Mouse (Mus musculus) C2C12 (cell line): ENCODE measurements around the gene Usp25. TPM values are rescaled to one million over a fixed set of nuclear protein-coding genes. Genes with fewer than 3 reads are reported as not detected.

Source experiments
- H3K27me3 ChIP-seq: one replicate; pipeline ENCODE4 v1.6.1; 2011; ENCODE audit not compliant: control insufficient read depth, insufficient read depth, insufficient read length
- H3K36me3 ChIP-seq: one replicate; pipeline ENCODE4 v1.6.1; 2011; ENCODE audit not compliant: control insufficient read depth, insufficient read depth
- H3K4me3 ChIP-seq: one replicate; pipeline ENCODE4 v1.5.1; 2011; ENCODE audit warnings: mild to moderate bottlenecking, control low read depth; ENCODE audit not compliant: poor library complexity, insufficient read depth, severe bottlenecking
- H3K79me2 ChIP-seq: one replicate; pipeline ENCODE4 v1.6.1; 2011; ENCODE audit not compliant: control insufficient read depth, insufficient read depth
- H3K79me3 ChIP-seq: one replicate; pipeline ENCODE4 v1.6.1; 2011; ENCODE audit warnings: low read depth, control low read depth
- H3ac ChIP-seq: one replicate; pipeline ENCODE3; 2011; ENCODE audit warnings: low read depth; ENCODE audit not compliant: control insufficient read depth, insufficient read length
- CEBPB ChIP-seq: IDR thresholded peaks from one replicate; pipeline ENCODE4 v1.6.1; 2011; ENCODE audit warnings: low read depth, mild to moderate bottlenecking, control low read depth, moderate library complexity
- CTCF ChIP-seq: IDR thresholded peaks from one replicate; pipeline ENCODE4 v1.5.1; 2011; ENCODE audit not compliant: control insufficient read depth, insufficient read depth, insufficient read length
- FOSL1 ChIP-seq: IDR thresholded peaks from one replicate; pipeline ENCODE4 v1.8.0; 2011; ENCODE audit warnings: mild to moderate bottlenecking, low read length; ENCODE audit not compliant: poor library complexity, insufficient read depth, severe bottlenecking
- MAX ChIP-seq: IDR thresholded peaks from one replicate; pipeline ENCODE4 v1.6.1; 2011; ENCODE audit warnings: mild to moderate bottlenecking, control low read depth
- MYOD1 ChIP-seq: IDR thresholded peaks from one replicate; pipeline ENCODE4 v1.6.1; 2011; ENCODE audit warnings: low read depth; ENCODE audit not compliant: control insufficient read depth, insufficient read length
- MYOG ChIP-seq: IDR thresholded peaks from one replicate; pipeline ENCODE4 v1.6.1; 2011; ENCODE audit not compliant: control insufficient read depth, insufficient read length; ENCODE audit errors: extremely low read depth
- USF1 ChIP-seq: IDR thresholded peaks from one replicate; pipeline ENCODE4 v1.6.1; 2011; ENCODE audit warnings: low read depth, mild to moderate bottlenecking, control low read depth, moderate library complexity
- polyA plus RNA-seq: library from polyadenylated mRNA; unstranded; fragments of >200 nt; fragmentation: generic; extraction: Trizol; gene quantifications from one replicate; pipeline ENCODE4 v1.2.1, GENCODE M21; 2012; ENCODE audit warnings: missing spikeins

Gene Usp25
- polyA plus RNA-seq, 1 experiment: 5.7 TPM

- H3K4me3 ChIP-seq: no peak overlapping the region
- TF ChIP-seq FOSL1 (no peak), MYOD1 (no peak), CEBPB (no peak), MYOG (no peak), MAX (no peak), CTCF (no peak), USF1 (no peak)
- H3ac ChIP-seq: no peak overlapping the region
- H3K79me3 ChIP-seq: peaks cover 21% of the 10 kb centered on the region
- peaks cover 60% of the 10 kb centered on the region for H3K79me2 ChIP-seq
- H3K27me3 ChIP-seq: no peaks in the 10 kb centered on the region
- no peaks in the 10 kb centered on the region for H3K36me3 ChIP-seq
Observed at GRCm38 (mm10) chr16:77028687-77029417, 15.3 kb downstream of the Usp25 start.

GRCm38 (mm10) chr16:77030435-77030834 is 16.9 kb downstream of the Usp25 start:
- Histone ChIP-seq H3K79me3 (peaks cover 12% of the 10 kb centered on the region), H3ac (no peak overlapping the region), H3K36me3 (peaks cover 3% of the 10 kb centered on the region), H3K4me3 (no peak overlapping the region), H3K79me2 (peaks cover 50% of the 10 kb centered on the region), H3K27me3 (no peaks in the 10 kb centered on the region)
- no peak for TF ChIP-seq FOSL1
- no peak for TF ChIP-seq MYOD1
- TF ChIP-seq CEBPB: no peak
- TF ChIP-seq USF1: no peak
- TF ChIP-seq CTCF: no peak
- no peak for TF ChIP-seq MAX
- no peak for TF ChIP-seq MYOG

GRCm38 (mm10) chr16:77034329-77034728 is 20.8 kb downstream of the Usp25 start:
- no peak overlapping the region for H3ac ChIP-seq
- H3K36me3 ChIP-seq: peaks cover 20% of the 10 kb centered on the region
- H3K79me2 ChIP-seq: peaks cover 29% of the 10 kb centered on the region
- no peaks in the 10 kb centered on the region for H3K27me3 ChIP-seq
- TF ChIP-seq CEBPB (no peak), MYOG (no peak), MYOD1 (no peak), USF1 (no peak), FOSL1 (no peak), MAX (no peak), CTCF (no peak)
- peaks cover 7% of the 10 kb centered on the region for H3K79me3 ChIP-seq
- H3K4me3 ChIP-seq: no peak overlapping the region

- Histone ChIP-seq H3ac (no peak overlapping the region), H3K36me3 (peaks cover 20% of the 10 kb centered on the region), H3K79me2 (peaks cover 26% of the 10 kb centered on the region), H3K4me3 (no peak overlapping the region), H3K27me3 (no peaks in the 10 kb centered on the region), H3K79me3 (peaks cover 6% of the 10 kb centered on the region)
- TF ChIP-seq FOSL1 (no peak), MYOD1 (no peak), MYOG (no peak), CEBPB (no peak), MAX (no peak), USF1 (no peak), CTCF (no peak)
Observed at GRCm38 (mm10) chr16:77034751-77035150, 21.2 kb downstream of the Usp25 start.

- Histone ChIP-seq H3ac (no peak overlapping the region), H3K79me3 (no peaks in the 10 kb centered on the region), H3K36me3 (peaks cover 15% of the 10 kb centered on the region), H3K27me3 (no peaks in the 10 kb centered on the region), H3K79me2 (no peaks in the 10 kb centered on the region), H3K4me3 (no peak overlapping the region)
- TF ChIP-seq MYOD1 (no peak), FOSL1 (no peak), MYOG (no peak), CEBPB (no peak), MAX (no peak), CTCF (no peak), USF1 (no peak)
Observed at GRCm38 (mm10) chr16:77041573-77041972, 28.1 kb downstream of the Usp25 start.

- no peak overlapping the region for H3ac ChIP-seq
- H3K27me3 ChIP-seq: no peaks in the 10 kb centered on the region
- H3K79me3 ChIP-seq: no peaks in the 10 kb centered on the region
- TF ChIP-seq CTCF (no peak), MYOD1 (no peak), FOSL1 (no peak), USF1 (no peak), MAX (no peak), CEBPB (no peak), MYOG (no peak)
- no peaks in the 10 kb centered on the region for H3K79me2 ChIP-seq
- H3K4me3 ChIP-seq: no peak overlapping the region
- H3K36me3 ChIP-seq: peaks cover 3% of the 10 kb centered on the region
Observed at GRCm38 (mm10) chr16:77043499-77043898, 30.0 kb downstream of the Usp25 start.
